Mouse (Mus musculus) mouse trophoblast stem cell (cell line): ENCODE data around the gene Nkx2-5.

Experiments
- in situ Hi-C, 2 experiments: fragments of 300-500 bp; cut with MseI, MboI; formaldehyde crosslinking; loops; 2 replicates in 1 of 2; 3 replicates in 1 of 2; pipeline ENCODE4 v1.15.1; 2025

Nkx2-5 gene

GRCm38 (mm10) chr17:26789460-26790268, 55.1 kb downstream of the Nkx2-5 start:
- in situ Hi-C loops = no loop called here

GRCm38 (mm10) chr17:26788986-26789385, 55.8 kb downstream of the Nkx2-5 start:
- in situ Hi-C loops = no loop called here
